Mouse (Mus musculus) neural tube, embryonic 13.5 days (tissue): ENCODE measurements around the gene Rsrc1. TPM values are rescaled to one million over a fixed set of nuclear protein-coding genes. Genes with fewer than 3 reads are reported as not detected.

ENCODE experiments used
- ATAC-seq: fragments of 200-750 bp; cut with Nextera tagmentation; 2 replicates; pipeline ENCODE4 v1.8.0; 2017; ENCODE audit warnings: low read depth, mild to moderate bottlenecking, moderate TSS enrichment, moderate library complexity
- H3K27ac ChIP-seq: fragments of 300-500 bp; sonication (generic); replicated peaks from 2 replicates; pipeline ENCODE4 v1.5.1; 2015; ENCODE audit warnings: moderate library complexity, mild to moderate bottlenecking, inconsistent platforms
- H3K27me3 ChIP-seq: fragments of 300-500 bp; sonication (generic); 2 replicates; pipeline ENCODE4 v1.6.1; 2015; ENCODE audit warnings: mild to moderate bottlenecking, inconsistent platforms
- H3K36me3 ChIP-seq: fragments of 300-500 bp; sonication (generic); 2 replicates; pipeline ENCODE4 v1.6.1; 2015; ENCODE audit warnings: mild to moderate bottlenecking, inconsistent platforms
- H3K4me1 ChIP-seq: fragments of 300-500 bp; sonication (generic); replicated peaks from 2 replicates; pipeline ENCODE4 v1.6.1; 2015; ENCODE audit warnings: inconsistent platforms
- H3K4me2 ChIP-seq: fragments of 300-500 bp; sonication (generic); 2 replicates; pipeline ENCODE4 v1.6.1; 2015; ENCODE audit warnings: inconsistent platforms, mild to moderate bottlenecking, moderate library complexity
- H3K4me3 ChIP-seq: fragments of 300-500 bp; sonication (generic); 2 replicates; pipeline ENCODE4 v1.5.1; 2015; ENCODE audit warnings: mild to moderate bottlenecking, inconsistent platforms
- H3K9ac ChIP-seq: fragments of 300-500 bp; sonication (generic); 2 replicates; pipeline ENCODE4 v1.6.1; 2015; ENCODE audit warnings: moderate library complexity, mild to moderate bottlenecking, inconsistent platforms
- H3K9me3 ChIP-seq: fragments of 300-500 bp; sonication (generic); 2 replicates; pipeline ENCODE4 v1.6.1; 2016; ENCODE audit warnings: inconsistent platforms
- WGBS: fragments of 180-500 bp; shearing (Covaris S2); methylation state at CpG from one replicate; pipeline ENCODE4 v1.1.7; 2015; 5-methylcytosine and 5-hydroxymethylcytosine counted together
- polyA plus RNA-seq: library from polyadenylated mRNA; unstranded; fragments of >200 nt; fragmentation: Nextera tagmentation; extraction: Ambion mirVana; gene quantifications from 2 replicates; pipeline ENCODE4 v1.2.1, GENCODE M21; 2015

Rsrc1 gene
- polyA plus RNA-seq, 1 experiment from 2014 or later = 39.0 TPM

DNA sequence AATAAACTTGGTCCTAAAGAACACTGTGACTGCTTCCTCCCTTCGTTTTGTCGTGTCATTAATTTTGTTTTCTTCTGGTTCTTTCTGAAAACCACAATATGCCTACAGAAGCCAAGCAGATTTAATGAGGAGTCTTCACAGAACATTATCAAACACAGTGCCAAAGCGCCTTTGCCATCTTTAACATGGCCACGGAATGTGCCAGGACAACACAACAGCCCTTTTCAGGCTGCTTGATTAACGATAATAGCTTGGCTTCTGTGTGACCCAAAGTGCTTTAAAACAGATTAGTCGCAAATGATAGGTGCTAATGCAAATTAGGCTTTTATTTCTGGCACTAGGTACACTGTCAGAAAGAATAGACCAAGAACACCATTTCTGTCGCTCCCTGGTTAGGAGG is 377.2 kb downstream of the Rsrc1 start:
- H3K36me3 ChIP-seq = no peaks in the 10 kb centered on the region
- no peak for ATAC-seq
- 27% methylated on average over 7 of the region's 7 CpGs for WGBS
- H3K27me3 ChIP-seq = peaks cover 19% of the 10 kb centered on the region
- no peak overlapping the region for H3K4me2 ChIP-seq
- H3K9me3 ChIP-seq = no peaks in the 10 kb centered on the region
- H3K4me3 ChIP-seq = no peak overlapping the region
- no peak overlapping the region for H3K27ac ChIP-seq
- H3K9ac ChIP-seq = no peak overlapping the region
- no peaks in the 10 kb centered on the region; the same call in 1 of the 2 replicates for H3K4me1 ChIP-seq

DNA sequence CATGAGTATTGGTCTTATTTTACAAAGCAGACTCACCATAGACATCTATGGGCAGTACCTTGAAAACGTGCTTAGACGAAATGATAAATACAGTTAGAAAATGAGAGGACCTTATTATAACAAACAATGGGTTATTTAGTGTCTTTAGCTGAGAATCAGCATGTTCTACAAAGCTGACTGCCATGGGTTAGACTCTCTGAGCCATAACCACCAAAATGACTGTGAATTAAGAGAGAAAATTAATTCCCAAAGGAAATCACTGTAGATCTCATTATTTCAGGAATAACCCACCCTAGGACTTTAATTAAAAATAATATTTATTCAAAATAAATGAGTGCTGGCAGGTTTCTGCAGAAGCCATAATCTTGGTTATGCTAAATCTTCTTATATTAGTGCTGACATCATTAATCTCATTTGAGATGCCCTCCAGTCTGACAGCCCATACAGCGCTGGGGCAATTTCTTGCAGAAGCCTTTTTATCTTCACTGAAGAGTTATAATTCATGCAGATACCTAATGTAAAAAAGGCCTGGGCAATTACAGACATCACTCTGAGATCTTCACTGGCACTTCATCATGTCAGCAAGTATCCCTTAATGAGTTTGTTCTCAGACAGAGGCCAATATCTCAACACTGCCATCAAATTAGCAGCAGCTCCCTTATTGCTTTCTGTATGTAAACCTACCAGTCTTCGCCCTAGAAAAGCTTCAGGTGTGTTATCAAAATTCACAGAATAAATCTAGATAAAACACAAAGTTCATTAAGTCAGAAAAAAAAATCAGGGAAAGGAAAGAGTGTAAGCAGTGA is 385.1 kb downstream of the Rsrc1 start:
- H3K36me3 ChIP-seq = no peaks in the 10 kb centered on the region
- WGBS = 52% methylated on average over 4 of the region's 4 CpGs
- H3K27ac ChIP-seq = no peak overlapping the region
- H3K4me3 ChIP-seq = no peak overlapping the region
- peaks cover 7% of the 10 kb centered on the region; the same call in 1 of the 2 replicates for H3K4me1 ChIP-seq
- ATAC-seq = peak; percentile 84
- H3K9me3 ChIP-seq = no peaks in the 10 kb centered on the region
- H3K9ac ChIP-seq = no peak overlapping the region
- no peak overlapping the region for H3K4me2 ChIP-seq
- H3K27me3 ChIP-seq = peaks cover 7% of the 10 kb centered on the region; the same call in 1 of the 2 replicates

DNA sequence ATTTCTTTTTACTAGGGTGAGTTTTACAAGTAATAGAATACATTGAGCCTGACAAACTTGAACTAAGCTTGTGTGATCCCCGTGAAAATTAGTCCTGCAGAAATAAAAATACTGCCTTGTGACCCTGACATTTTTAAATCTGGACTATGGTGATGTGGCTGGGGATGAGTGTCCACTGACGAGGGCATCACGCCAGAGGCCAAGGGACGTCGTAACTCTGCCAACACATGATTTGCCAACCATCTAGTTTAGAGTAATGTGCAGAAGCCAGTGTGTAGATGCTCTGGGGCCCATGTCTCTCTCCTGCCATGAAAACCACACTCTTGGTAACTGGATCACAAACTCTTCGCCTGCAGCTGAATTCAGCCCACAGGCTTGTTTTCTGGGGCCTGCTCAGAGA is 386.3 kb downstream of the Rsrc1 start:
- Histone ChIP-seq H3K9me3 (no peaks in the 10 kb centered on the region), H3K27ac (no peak overlapping the region), H3K9ac (no peak overlapping the region), H3K4me2 (no peak overlapping the region), H3K27me3 (peaks cover 18% of the 10 kb centered on the region), H3K36me3 (no peaks in the 10 kb centered on the region), H3K4me3 (no peak overlapping the region), H3K4me1 (peaks cover 7% of the 10 kb centered on the region; the same call in 1 of the 2 replicates)
- ATAC-seq = no peak
- 81% methylated on average over 6 of the region's 6 CpGs for WGBS

- Histone ChIP-seq H3K9ac (no peak overlapping the region), H3K9me3 (no peaks in the 10 kb centered on the region), H3K27me3 (peaks cover 29% of the 10 kb centered on the region), H3K36me3 (no peaks in the 10 kb centered on the region), H3K27ac (no peak overlapping the region), H3K4me1 (peaks cover 7% of the 10 kb centered on the region), H3K4me2 (no peak overlapping the region), H3K4me3 (no peak overlapping the region)
- WGBS = 85% methylated on average over 5 of the region's 5 CpGs
- no peak for ATAC-seq
Observed at GRCm38 (mm10) chr3:67369407-67370079, 388.4 kb downstream of the Rsrc1 start.

DNA sequence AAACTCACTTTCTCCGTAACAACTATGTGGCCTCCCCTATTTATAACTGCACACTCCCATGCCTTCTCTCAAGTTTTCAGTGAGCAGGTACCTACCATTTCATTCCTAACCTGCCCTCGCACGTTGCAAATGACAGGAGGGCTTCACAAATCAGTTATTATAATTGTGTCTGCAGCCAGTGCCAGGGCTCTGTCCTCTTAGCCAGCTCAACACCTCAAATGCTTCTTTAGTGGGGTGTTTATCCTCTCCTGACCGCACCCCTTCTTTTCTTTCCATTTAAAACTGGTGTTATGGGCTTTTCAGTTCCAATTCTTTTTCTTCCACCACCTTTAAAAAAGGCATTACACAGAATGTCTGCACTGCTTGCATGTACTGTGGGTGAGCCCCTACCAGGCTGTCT is 391.0 kb downstream of the Rsrc1 start:
- Histone ChIP-seq H3K4me3 (no peak overlapping the region), H3K9ac (no peak overlapping the region), H3K27ac (no peak overlapping the region), H3K36me3 (no peaks in the 10 kb centered on the region), H3K4me2 (no peak overlapping the region), H3K27me3 (peaks cover 32% of the 10 kb centered on the region), H3K4me1 (no peaks in the 10 kb centered on the region; the same call in 1 of the 2 replicates), H3K9me3 (no peaks in the 10 kb centered on the region)
- WGBS = 82% methylated on average over 4 of the region's 4 CpGs
- no peak for ATAC-seq

GRCm38 (mm10) chr3:67372781-67373180 is 391.6 kb downstream of the Rsrc1 start:
- Histone ChIP-seq H3K36me3 (no peaks in the 10 kb centered on the region), H3K9me3 (no peaks in the 10 kb centered on the region), H3K4me1 (no peaks in the 10 kb centered on the region; the same call in 1 of the 2 replicates), H3K27ac (no peak overlapping the region), H3K9ac (no peak overlapping the region), H3K4me2 (no peak overlapping the region), H3K4me3 (no peak overlapping the region), H3K27me3 (peaks cover 32% of the 10 kb centered on the region)
- WGBS = 55% methylated on average over 5 of the region's 5 CpGs
- ATAC-seq = no peak

DNA sequence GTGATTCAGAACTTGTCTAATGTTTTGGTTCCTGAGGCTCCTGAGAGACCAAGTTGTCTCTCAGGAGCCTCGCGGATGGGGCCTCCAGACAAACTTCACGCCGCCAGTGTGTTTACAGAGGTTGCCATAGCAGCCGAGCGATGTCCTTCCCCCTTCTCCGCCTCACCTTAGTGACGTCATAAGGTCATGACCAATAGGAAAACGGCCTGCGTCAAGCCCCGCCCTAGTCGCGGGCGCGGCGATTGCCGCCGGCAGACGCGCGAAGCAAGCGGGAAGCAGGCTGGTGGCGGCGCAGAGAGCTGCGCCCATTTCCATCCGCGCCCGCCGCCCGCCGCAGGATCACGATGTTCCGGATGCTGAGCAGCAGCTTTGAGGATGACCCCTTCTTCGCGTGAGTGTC is 392.7 kb downstream of the Rsrc1 start, which contains the start of gene Mlf1:
TSS of gene Mlf1 (plus strand) at position 226 of the 400 bp plus-strand sequence.
- no peaks in the 10 kb centered on the region for H3K36me3 ChIP-seq
- H3K27me3 ChIP-seq = peaks cover 32% of the 10 kb centered on the region
- H3K9me3 ChIP-seq = no peaks in the 10 kb centered on the region
- WGBS = under 1% methylated on average over 35 of the region's 35 CpGs
- peak within 1 kb of the TSS; percentile 75 for H3K9ac ChIP-seq
- H3K4me1 ChIP-seq = no peaks in the 10 kb centered on the region; the same call in 1 of the 2 replicates
- peak; percentile 99 for ATAC-seq
- peak within 1 kb of the TSS; percentile 55 for H3K4me3 ChIP-seq
- H3K4me2 ChIP-seq = peak within 1 kb of the TSS; percentile 89
- H3K27ac ChIP-seq = no peak within 1 kb of the TSS

- Histone ChIP-seq H3K4me2 (peak overlapping the region; percentile 89), H3K4me1 (no peaks in the 10 kb centered on the region; the same call in 1 of the 2 replicates), H3K4me3 (peak overlapping the region; percentile 55), H3K9ac (peak overlapping the region; percentile 75), H3K9me3 (no peaks in the 10 kb centered on the region), H3K27me3 (peaks cover 32% of the 10 kb centered on the region), H3K36me3 (no peaks in the 10 kb centered on the region), H3K27ac (no peak overlapping the region)
- 35% methylated on average over 7 of the region's 7 CpGs for WGBS
- ATAC-seq = peak; percentile 71
Observed at GRCm38 (mm10) chr3:67374360-67374778, 393.2 kb downstream of the Rsrc1 start.

DNA sequence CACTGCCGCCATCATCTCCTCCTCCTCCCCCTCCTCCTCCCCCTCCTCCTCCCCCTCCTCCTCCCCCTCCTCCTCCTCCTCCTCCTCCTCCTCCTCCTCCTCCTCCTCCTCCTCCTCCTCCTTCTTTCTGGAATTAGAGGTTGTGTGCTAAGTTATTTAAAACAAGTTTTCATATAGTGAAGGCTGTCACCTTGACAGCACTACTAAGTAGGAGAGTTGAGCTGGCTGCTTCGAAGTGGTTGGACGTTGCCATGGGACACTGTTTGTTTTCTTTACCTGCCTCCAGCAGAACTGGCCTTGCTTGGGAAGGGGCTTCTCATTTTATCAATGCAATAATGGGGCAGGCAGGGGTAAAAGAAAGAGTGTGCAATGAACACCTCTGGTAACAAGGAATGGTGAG is 393.9 kb downstream of the Rsrc1 start, which contains the start of gene Gm17402:
TSS of gene Gm17402 (minus strand) at position 101 of the 400 bp plus-strand sequence.
- Histone ChIP-seq H3K27ac (no peak within 1 kb of the TSS), H3K27me3 (peaks cover 32% of the 10 kb centered on the region), H3K4me1 (no peaks in the 10 kb centered on the region; the same call in 1 of the 2 replicates), H3K9me3 (no peaks in the 10 kb centered on the region), H3K4me2 (peak within 1 kb of the TSS; percentile 89), H3K4me3 (peak within 1 kb of the TSS; percentile 55), H3K36me3 (no peaks in the 10 kb centered on the region), H3K9ac (peak within 1 kb of the TSS; percentile 75)
- WGBS = 62% methylated on average over 3 of the region's 3 CpGs
- no peak for ATAC-seq

GRCm38 (mm10) chr3:67378215-67378614 is 397.0 kb downstream of the Rsrc1 start:
- H3K36me3 ChIP-seq = no peaks in the 10 kb centered on the region
- H3K4me3 ChIP-seq = no peak overlapping the region
- no peak overlapping the region for H3K4me2 ChIP-seq
- no peak for ATAC-seq
- H3K27ac ChIP-seq = no peak overlapping the region
- no peaks in the 10 kb centered on the region for H3K9me3 ChIP-seq
- peaks cover 6% of the 10 kb centered on the region for H3K27me3 ChIP-seq
- no peak overlapping the region for H3K9ac ChIP-seq
- no peaks in the 10 kb centered on the region; the same call in 1 of the 2 replicates for H3K4me1 ChIP-seq
